Mouse (Mus musculus): ENCODE measurements at regions not wholly inside any gene's neighbourhood (a gene's known extent, or its start where the extent isn't known, plus 50 kb on each side); places are given as distances from the start of the nearest gene placed in this dataset.

- no peak for ATAC-seq (ENCODE audit: poor library complexity, severe bottlenecking)
These were observed 63.0 kb upstream of the Ube2e3 start for GRCm38 (mm10) chr2:78804931-78805330.

- no peak for ATAC-seq (ENCODE audit: poor library complexity, severe bottlenecking)
These were observed 64.4 kb upstream of the Ube2e3 start for GRCm38 (mm10) chr2:78803543-78803942.

DNA sequence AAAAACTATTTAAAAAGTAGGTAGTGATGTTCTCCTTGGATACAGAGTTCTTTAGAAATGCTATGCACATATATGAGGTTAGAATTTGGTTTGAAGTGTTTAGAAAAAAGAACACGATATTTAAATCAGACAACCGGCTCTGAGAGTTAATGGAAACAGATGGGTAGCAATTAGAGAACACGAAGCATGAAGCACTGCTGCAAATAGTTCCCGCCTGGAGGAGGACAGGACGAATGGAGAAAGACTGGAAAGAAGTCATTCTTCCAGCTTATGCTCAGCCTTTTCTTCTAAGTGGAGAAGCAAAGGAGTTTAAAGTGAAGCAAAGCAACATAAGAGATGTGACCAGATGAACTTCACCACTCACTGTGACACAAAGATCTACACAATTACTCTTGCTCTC, 72.5 kb upstream of the Ube2e3 start:
- no peak for ATAC-seq (ENCODE audit: poor library complexity, severe bottlenecking)

GRCm38 (mm10) chr2:78794734-78795133, 73.2 kb upstream of the Ube2e3 start:
- ATAC-seq (ENCODE audit: poor library complexity, severe bottlenecking): no peak

DNA sequence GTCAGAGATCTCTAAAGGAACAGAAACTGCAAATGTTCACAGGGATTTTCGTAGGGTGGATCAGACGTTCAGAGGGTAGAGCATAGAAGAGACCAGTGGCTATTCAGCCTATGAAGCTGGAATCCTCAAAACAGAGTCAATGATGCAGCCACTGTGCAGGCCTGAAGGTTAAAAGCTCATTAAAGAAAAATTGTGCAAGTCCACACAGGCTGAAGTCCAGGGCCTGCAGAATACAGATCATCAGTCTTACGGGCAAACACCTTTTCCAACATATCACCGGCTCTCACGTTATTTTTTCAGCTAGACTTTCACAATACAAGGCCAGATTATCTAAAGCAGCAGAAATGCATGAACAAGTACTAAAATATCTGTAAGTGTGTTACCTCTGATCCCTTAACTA, 78.8 kb upstream of the Ube2e3 start:
- no peak for ATAC-seq (ENCODE audit: poor library complexity, severe bottlenecking)

- ATAC-seq (ENCODE audit: poor library complexity, severe bottlenecking): no peak
These were observed 79.7 kb upstream of the Ube2e3 start for GRCm38 (mm10) chr2:78788222-78788621.

GRCm38 (mm10) chr2:78779949-78780348, 88.0 kb upstream of the Ube2e3 start:
- no peak for ATAC-seq (ENCODE audit: poor library complexity, severe bottlenecking)

DNA sequence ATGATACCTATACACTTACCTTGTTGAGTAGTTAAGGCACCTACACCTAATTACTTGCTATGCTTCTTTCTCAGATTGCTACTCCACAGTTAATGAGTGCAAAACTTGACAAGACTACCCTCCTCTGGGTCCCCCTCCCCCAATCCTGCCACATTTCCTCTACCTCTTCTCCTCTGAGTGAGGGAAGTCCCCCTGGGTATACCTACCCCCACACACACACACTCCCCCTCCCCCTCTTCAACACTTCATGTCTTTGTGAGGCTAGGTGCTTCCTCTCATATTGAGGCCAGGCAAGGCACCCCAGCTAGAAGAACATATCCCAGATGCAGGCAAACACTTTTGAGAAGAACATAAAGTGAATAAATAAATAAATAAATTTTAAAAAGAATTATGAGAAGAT, 90.3 kb upstream of the Ube2e3 start:
- no peak for ATAC-seq (ENCODE audit: poor library complexity, severe bottlenecking)

- no peak for ATAC-seq (ENCODE audit: poor library complexity, severe bottlenecking)
These were observed 113.6 kb upstream of the Ube2e3 start for GRCm38 (mm10) chr2:78754362-78754761.

DNA sequence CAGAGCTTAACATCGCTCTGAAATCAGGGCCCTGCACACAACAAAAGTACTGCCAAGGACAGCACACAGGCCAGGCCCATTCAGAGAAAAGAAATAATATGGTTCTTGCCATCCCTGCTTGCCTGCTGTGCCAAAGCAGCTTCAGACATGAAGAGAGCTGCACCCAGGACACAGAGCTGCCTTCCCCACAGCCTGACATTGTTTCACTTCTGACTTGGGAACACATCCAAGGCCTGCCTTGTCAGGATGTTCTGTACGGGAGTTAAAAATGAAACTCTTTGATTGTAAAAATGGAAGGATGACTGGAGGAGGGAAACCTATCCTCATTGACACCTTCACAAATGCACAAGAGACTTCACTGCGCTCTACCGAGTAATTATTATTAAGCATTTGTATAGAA, 114.0 kb upstream of the Ube2e3 start:
- ATAC-seq (ENCODE audit: poor library complexity, severe bottlenecking): no peak

- no peak for ATAC-seq (ENCODE audit: poor library complexity, severe bottlenecking)
These were observed 137.8 kb upstream of the Ube2e3 start for GRCm38 (mm10) chr2:78730161-78730560.

DNA sequence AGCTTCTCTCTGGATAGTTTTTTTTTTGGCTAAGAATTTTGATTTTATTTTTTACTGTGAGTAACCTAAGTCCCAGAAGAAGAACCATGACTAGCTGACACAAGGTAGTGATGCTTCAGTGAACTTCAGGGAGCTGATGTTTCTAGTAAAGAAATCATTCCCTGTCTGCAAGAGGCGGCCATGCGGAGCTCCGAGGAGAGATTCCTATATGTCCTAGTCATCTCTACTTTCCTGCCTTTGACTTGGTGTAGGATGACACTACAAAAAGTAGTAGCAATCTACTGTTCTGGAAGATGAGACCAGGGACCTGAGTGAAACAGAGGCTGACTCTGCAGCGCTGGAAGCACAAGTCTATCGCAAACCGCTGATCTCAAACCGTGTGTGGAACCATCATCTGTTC, 141.9 kb upstream of the Ube2e3 start:
- ATAC-seq (ENCODE audit: poor library complexity, severe bottlenecking): no peak

DNA sequence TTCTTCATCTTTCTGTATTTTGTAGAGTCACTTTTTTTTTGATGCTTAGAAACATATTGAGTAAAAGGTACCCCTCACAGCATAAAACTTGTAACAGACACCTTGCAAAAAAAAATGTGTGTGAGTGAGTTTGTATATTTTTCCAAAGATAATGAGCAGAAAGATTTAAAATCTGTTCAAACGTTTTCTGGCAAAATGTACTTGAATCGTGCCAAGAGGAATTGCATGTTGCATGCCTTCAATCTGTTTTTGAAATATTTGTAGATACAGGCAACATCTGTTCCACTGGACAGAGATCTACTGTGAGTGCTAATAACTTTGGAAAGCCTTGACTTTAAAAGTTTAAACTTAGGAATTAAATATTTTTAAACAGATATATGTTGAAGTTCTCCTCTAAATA, 143.5 kb upstream of the Ube2e3 start:
- ATAC-seq (ENCODE audit: poor library complexity, severe bottlenecking): no peak

DNA sequence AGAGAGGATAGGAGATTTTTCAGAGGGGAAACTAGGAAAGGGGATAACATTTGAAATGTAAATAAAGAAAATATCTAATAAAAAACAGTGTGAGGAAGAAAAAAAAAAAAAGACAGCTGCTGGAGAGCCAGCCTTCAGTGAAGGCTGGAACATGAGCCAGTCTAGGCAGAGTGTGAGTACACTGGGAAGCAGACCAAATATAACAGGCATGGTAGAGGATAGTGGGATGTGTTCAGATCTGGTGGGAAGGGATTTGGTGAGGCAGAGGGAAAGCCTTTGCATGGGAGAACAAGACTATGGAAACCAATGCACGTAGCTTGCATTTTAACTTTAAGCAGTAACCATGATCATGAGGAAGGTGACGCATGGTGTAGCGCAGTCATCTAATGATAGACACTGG, 144.5 kb upstream of the Ube2e3 start:
- ATAC-seq (ENCODE audit: poor library complexity, severe bottlenecking): no peak

- no peak for ATAC-seq (ENCODE audit: poor library complexity, severe bottlenecking)
These were observed 145.2 kb upstream of the Ube2e3 start for GRCm38 (mm10) chr2:78722739-78723138.

GRCm38 (mm10) chr2:78718550-78718949, 149.4 kb upstream of the Ube2e3 start:
- no peak for ATAC-seq (ENCODE audit: poor library complexity, severe bottlenecking)

GRCm38 (mm10) chr2:78716157-78716798, 151.6 kb upstream of the Ube2e3 start:
- no peak for ATAC-seq (ENCODE audit: poor library complexity, severe bottlenecking)

- ATAC-seq (ENCODE audit: poor library complexity, severe bottlenecking): no peak
These were observed 173.1 kb upstream of the Ube2e3 start for GRCm38 (mm10) chr2:78694851-78695250.

- no peak for ATAC-seq (ENCODE audit: poor library complexity, severe bottlenecking)
These were observed 211.3 kb upstream of the Ube2e3 start for GRCm38 (mm10) chr2:78656668-78657067.

GRCm38 (mm10) chr2:78655156-78655855, 212.6 kb upstream of the Ube2e3 start:
- ATAC-seq (ENCODE audit: poor library complexity, severe bottlenecking): no peak

GRCm38 (mm10) chr2:78651549-78651948, 216.4 kb upstream of the Ube2e3 start:
- no peak for ATAC-seq (ENCODE audit: poor library complexity, severe bottlenecking)

DNA sequence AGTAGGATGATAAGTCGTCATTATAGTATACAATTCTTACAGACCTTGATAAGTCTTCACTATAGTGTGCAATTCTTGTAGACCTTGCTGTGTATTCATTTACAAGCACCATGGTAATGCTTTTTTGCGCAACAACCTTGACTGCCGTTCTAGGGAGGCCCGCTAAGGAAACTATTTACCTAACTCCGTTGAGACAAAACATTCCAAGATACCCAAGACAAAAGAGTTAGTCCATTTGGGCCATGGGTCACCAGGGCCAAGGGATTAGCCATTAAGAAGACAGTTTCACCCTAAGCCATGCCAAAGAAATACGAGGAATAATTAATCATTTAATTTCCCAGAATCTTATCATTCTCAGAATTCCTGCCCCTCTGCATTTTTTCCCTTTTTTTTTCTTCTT, 227.6 kb upstream of the Ube2e3 start:
- no peak for ATAC-seq (ENCODE audit: poor library complexity, severe bottlenecking)

DNA sequence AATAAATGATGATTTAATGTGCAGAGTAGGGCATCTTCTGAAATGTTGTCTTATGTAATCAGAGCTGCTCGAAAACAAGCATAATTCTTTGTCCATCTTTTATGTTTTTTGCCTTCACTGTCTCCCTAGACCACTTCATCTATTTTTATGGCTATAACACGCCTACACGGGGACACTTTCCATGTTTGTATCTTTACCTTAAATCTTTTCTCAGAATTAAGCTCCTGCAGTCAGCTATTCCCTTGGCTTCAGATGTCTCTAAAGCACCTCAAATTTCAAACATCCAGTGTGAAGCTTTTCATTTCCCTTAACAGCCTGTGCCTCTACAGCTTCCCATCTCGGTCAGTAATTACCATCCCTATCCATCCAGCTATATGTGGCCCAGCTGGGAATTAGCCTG, 242.7 kb upstream of the Ube2e3 start:
- ATAC-seq (ENCODE audit: poor library complexity, severe bottlenecking): no peak

Data from megakaryocyte, adult 5-6 weeks (primary cell).